Mouse (Mus musculus): Measurements from ENCODE around the gene Ppp2r3c.

- TF ChIP-seq CTCF (IDR thresholded peaks at IDR 0.05; ENCODE audit: low read depth) (no peak), EP300 (optimal IDR thresholded peaks at IDR 0.05) (no peak)
These were observed 1.1 kb downstream of the Ppp2r3c start for GRCm38 (mm10) chr12:55301472-55302300.

Measured in stomach, postnatal 0 days (tissue).